Mouse (Mus musculus) kidney, postnatal 4 days (tissue): ENCODE measurements at regions not wholly inside any gene's neighbourhood (a gene's known extent, or its start where the extent isn't known, plus 50 kb on each side); places are given as distances from the start of the nearest gene placed in this dataset.

Experiments used
- DNase-seq, 2 experiments: peaks; one replicate each; pipeline ENCODE4 v3.0.0; 2021; ENCODE audit warnings: mixed read lengths in 2 of 2

DNA sequence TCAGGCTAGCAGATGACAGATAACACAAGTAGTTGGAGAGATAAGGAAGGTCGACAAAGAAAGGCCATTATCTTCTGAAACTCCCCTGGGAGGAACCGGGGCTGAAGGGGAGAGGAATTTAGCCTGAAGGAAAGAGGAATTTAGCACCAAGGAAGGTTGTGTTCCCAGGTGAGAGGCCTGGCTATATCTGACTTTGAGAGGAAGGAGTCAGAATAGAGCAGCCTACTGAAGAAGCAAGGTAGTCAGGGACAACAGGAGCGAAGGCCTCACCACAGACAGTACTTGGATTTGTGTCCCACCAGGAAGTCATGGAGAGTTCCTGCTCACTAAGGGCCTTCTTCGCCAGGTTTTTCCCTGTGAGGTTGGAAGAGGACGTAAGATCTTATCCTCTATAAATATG is 102.2 kb downstream of the Tmco5 start:
- DNase-seq = no peak

- DNase-seq = no peak
Measured at GRCm38 (mm10) chr2:116983351-116983750, 104.9 kb downstream of the Tmco5 start.

GRCm38 (mm10) chr2:116983821-116984351 is 105.4 kb downstream of the Tmco5 start:
- no peak for DNase-seq

DNA sequence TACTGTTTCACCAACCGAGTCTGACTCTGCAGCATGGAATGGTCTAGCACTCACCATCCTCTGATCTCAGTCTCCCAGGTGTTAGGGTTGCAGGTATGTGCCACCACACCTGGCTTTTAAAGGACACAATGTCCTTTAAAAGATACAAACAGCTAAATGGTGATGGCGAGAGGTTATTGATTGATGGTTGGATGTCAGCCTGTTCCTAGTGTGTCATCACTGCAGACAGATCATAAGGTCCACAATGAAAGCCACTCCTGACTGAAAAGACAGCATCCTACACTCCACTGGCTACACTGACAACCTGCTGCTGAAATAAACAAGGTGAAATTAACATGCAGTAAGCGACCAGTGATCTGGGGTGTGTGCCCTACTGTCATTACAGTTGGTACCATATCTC is 106.1 kb downstream of the Tmco5 start:
- DNase-seq = no peak

DNA sequence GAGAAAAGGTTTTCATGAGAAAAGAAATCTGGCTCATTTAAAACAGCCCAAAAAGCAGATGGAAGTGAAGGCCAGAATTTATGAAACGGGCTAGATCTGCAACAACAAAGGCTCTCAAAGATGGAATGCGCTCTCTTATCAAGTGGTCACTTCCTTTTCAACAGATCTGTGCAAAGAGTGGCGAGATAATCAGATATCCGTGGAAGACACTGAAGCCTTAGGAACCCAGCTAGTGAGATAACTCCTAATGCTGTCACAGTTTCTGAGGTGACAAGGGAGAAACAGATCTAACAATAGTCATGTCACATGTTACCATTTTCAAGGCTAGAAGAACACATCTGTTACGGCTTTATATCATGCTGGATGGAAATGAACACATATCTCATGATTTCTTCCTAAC is 107.1 kb downstream of the Tmco5 start:
- DNase-seq = no peak

GRCm38 (mm10) chr2:116988953-116989674 is 110.6 kb downstream of the Tmco5 start:
- no peak for DNase-seq

DNA sequence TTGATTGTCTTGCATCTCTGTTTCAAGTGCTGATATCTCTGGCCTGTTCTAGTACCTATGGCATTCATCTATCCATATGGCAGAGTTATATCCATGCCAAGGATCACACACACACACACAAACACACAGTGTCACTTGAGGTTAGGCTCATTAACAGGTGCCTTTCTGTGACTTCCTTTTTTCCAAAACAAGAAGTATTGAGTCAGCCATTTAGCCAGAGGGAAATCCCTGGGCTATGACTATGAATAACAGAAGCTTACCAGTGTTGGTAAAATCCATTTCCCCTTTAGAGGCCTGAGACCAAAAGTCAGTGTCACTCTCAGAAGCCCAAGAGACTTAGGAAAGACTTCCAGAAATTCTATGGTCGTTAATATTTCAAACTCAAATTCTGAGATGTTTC is 111.6 kb downstream of the Tmco5 start:
- no peak for DNase-seq

DNA sequence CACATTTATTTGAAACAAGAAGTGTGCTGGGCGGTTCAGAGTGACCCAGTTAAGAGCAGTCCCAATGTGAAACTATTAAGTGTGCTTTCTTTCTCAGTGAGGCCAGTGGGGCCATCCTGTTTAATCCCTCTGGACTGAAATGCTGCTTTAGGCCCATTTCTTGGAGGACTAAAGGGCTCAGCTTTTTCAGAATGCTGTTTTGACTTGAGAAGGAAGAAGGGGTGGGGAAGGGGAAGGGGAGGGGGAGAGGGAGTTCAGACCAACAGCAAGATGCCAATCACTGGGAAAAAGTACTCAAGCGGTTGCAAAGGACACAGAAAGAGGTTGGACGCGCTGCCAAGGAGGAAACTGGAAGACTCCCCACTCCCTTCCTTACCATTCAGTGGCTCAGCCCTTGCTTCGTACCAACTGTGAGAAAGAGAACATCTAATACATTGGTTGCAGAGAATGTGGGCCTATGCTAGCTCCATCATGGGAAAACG is 113.1 kb downstream of the Tmco5 start:
- DNase-seq = no peak

GRCm38 (mm10) chr2:116993724-116994123 is 115.2 kb downstream of the Tmco5 start:
- no peak for DNase-seq

- no peak for DNase-seq
Measured at GRCm38 (mm10) chr2:116996302-116996701, 117.8 kb downstream of the Tmco5 start.

GRCm38 (mm10) chr2:116998822-116999221 is 120.3 kb downstream of the Tmco5 start:
- DNase-seq = no peak

DNA sequence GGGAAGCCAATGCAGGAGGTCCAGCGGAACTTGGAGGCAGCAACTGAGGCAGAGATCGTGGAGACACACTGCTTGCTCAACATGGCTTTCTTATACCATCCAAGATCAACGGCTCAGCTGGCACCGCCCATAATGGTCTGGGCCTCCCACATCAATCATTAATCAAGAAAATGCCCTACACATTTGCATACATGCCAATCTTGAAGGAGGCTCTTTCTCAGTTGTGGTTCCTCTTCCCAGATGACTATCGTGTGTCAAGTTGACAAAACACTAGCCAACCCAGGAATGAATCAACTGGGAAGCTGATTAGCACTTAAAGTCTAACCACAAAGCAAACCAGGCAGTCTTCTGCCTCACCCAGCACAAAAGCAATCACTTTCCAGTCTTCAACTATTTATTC is 121.1 kb downstream of the Tmco5 start:
- DNase-seq = no peak

DNA sequence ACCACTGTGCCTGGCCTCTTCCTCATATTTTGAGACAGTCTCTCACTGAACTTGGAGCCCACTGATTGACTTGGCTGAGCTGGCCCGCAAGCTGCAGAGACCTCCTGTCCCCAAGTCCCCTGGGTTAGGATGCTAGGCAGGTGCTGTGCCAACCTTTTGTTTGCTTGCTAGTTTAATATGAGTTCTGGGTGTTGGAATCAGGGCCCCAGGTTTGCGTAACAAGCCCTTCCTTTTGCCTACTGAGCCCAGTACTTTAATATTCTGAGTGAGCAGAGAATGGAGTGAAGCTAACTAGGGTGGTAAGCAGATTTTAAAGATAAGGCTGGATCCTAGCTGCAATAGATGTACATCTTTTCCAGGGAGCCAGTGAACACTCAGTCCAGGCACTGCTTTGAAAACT is 117.2 kb upstream of the Spred1 start:
- DNase-seq = no peak

DNA sequence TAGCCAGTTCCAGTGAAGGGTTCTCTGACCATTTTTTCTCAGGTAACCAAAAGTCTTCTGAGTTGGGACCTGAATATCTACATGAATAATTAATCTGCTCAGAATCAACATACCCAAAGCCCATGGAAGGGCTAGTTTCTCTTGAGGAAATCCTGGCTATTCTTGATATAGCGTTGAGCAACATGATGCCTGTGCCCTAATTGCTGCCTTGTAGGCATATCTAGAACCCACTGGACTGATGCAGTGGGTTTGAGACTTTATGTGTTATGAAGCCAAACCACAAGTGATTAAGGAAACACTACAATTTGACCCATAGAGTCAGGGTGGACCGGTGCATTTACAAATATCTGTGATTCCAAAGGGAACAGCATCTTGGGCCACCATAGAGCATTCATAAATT is 114.3 kb upstream of the Spred1 start:
- no peak for DNase-seq

DNA sequence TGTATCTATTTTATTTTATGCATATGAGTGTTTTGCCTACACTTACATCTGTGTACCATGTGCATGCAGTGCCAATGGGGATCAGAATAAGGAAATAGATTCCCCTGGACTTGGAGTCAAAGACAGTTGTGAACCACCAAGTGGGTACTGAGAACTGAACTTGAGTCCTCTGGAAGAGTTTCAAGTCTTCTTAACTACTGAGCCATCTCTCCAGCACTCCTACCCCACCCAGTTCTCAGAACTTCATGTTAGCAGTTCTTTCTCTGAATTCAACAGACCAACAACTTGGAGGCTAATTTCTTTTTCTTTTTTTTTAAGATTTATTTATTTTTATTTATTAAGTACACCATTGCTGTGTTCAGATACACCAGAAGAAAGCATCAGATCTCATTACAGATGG is 112.3 kb upstream of the Spred1 start:
- DNase-seq = no peak

- no peak for DNase-seq
Measured at GRCm38 (mm10) chr2:117010001-117010400, 111.2 kb upstream of the Spred1 start.

DNA sequence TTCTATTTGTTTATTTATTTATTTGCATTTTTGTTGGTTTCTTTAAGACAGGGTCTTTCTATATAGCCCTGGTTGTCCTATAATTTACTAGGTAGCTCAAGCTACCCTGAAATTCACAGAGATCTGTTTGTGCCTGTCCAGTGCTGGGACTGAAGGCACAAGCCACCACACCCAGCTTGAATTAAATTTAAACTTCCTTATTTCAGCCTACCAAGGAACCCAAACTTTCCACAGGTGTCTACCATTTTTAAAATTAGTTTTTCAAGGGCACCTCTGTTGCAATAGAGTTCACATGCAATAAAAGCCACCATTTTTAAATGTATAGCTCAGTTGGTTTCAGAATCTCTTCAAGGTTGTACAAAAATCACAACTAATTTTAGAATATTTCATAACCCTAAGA is 110.2 kb upstream of the Spred1 start:
- DNase-seq = no peak

DNA sequence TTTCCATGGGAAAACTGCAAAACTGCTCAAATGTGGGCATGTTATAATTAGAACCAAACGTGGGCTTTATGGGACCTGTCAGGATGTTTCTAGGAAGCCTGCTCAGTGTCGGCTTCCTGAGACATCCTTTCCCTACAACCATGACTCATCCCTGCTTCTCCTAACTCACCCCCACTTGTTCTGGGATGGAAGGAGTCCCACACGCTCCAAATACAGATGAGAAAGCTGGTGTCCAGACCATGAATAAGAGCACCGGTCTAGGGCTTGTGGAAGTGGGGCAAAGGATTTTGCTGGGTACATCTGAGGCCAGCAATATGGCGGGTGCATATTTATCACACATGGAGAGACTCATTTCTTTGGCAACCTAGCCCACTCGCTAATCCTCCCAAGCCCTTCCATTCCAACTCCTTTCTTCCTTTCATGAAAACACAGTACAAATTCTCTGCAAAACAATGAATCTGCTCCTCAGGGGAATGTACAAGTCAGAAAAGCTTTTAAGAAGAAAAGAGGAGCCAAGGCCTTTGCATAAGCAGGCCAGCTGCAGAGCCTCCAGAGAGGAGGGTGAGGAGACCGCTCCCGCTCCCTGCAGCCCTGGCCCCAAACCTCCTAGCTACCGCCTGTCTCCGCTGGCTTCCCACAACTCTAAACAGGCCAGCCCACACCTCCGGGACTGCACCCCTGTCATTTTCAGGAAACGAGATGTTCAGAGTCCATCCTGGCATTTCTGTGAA is 103.1 kb upstream of the Spred1 start:
- peak; percentile 62 to 71 for DNase-seq

- peak; percentile 80 to 86 for DNase-seq
Measured at GRCm38 (mm10) chr2:117018917-117019538, 102.1 kb upstream of the Spred1 start.

DNA sequence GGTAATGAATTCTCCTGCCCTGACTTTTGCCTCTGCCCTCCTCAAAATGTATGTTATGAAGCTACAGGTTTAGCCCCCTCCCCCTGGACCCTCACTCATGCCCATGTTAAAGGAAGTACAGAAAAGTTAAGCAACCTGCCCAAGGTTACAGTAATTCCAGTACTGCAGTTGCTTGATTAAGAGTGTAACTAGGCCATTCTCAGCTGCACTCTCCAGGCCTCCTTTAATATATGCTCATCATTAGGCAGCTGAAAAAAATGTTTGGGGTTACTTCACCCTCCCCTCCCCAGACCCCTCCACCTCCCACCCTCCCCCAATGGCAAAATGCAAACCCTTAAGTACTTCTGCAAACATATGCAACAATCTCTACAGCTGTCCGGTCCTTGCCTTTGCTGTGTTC is 101.6 kb upstream of the Spred1 start:
- no peak for DNase-seq

- no peak for DNase-seq
Measured at GRCm38 (mm10) chr2:117021787-117022186, 99.4 kb upstream of the Spred1 start.

GRCm38 (mm10) chr2:117023436-117023835 is 97.7 kb upstream of the Spred1 start:
- no peak for DNase-seq

DNA sequence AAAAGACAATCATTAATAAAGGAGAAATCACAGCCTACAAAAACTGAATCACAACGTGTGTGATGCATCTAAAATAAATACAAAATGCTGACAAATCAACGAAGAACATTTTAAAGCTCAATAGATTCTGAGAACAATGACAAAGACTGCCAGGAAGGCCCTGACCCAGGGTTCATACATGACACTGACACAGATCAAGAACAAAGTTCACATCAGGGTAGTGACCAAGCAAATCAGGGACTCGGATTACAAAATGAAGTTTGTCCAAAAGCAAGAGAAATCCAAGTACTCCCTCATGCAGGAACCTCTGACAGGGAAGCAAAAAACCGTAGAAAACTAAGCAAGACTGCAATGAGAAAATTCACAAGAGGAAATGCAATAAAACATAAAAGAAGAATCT is 94.1 kb upstream of the Spred1 start:
- no peak for DNase-seq

DNA sequence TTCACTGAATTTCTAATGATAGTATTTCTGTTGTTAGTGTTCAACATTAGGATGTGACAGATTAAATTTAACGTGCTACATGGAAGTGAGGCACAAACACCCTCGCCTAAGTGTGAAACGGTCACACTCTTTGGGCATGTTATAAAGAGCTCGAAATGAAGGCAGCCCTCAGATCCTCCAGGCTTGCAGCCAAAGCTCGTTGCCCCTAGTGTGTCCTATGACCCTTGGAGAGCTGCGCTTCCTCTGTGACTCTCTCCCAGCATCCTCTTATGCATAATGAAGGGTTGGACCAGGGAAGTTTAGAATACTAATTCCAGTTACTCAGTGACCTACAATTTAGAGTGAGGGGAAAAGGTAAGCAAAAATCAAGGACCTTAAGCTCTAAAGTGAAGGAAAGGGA is 92.4 kb upstream of the Spred1 start:
- peak; percentile 29 to 46 for DNase-seq
